In the genomic region with DNA sequence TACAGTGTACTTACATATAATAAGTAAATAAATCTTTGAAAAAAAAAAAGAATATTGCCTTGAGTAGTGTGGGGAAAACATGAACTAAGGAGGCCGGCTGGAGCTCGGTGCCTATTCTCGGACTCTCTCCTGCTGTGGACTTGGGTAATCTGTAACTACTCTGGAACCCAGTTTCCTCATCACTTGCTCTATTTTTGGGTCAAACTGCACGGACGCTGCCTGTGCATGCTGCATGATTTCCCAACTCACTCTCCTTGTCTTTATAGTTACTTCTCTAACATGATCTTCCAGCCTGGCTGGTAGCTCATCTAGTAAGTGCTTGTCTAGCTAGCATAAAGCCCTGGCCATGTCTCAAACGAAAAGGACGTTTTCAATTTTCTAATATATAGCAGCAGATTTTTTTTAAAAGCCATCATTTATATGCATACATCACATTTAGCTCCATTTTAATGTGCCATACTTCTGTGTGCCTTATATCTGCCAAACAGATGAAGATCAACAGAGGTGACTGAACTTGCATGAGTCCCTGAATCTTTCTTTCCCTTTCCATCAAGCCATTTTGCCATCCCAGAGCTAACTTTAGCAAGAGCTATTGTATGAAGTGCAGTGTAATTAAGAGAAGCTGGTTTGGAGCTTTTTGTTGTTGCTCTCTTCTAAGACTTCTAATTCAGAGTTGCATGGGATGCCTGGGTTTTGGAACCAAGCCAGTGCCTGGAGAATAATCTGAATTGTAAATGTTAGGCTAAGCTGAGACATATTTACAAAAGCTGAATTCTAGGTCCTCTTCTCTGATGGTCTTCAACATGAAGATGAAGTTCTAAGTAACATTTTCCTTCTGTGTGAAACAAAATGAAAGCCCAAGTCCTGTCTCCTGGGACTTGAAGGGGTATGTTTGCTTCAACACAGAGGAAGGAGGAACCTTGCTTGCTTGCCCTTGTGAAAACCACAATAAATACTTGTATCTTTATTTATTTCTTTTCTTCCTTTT, we compare ENCODE assay signal across 9 mouse cellular contexts. TPM values are rescaled to one million over a fixed set of nuclear protein-coding genes. Genes with fewer than 3 reads are reported as not detected.
DNase-seq lines count a peak whose midpoint lies in the region; ATAC-seq and TF ChIP-seq lines count a peak whose summit lies in the region.
"Had no signal": no experiment of that assay in that cellular context is flagged by ENCODE, and none has a peak within 500 bp of the region (broad histone marks: within the 10 kb centered on the region; RNA-seq: fewer than 3 reads in every experiment).

No protein-coding gene starts in this region.

- no peak for TF ChIP-seq CTCF in gastrocnemius, adult 2 months (IDR thresholded peaks at IDR 0.05)

- ATAC-seq in embryonic facial prominence, embryonic 14.5 days (ENCODE audit: low read depth), result no peak
- ATAC-seq in lung, embryonic 15.5 days (ENCODE audit: borderline replicate concordance, extremely low read depth, low FRiP score, low TSS enrichment), result no peak
- ATAC-seq in megakaryocyte-erythroid progenitor cell, adult 5-6 weeks (replicated peaks; ENCODE audit: low FRiP score, low TSS enrichment, poor library complexity, severe bottlenecking), result no peak
- ATAC-seq in midbrain, embryonic 16.5 days, result no peak

- no peak overlapping the region for H3K9ac ChIP-seq in embryonic facial prominence, embryonic 14.5 days (ENCODE audit: low read depth, low read length)
- no peak overlapping the region for H3K9ac ChIP-seq in lung, embryonic 15.5 days
- H3K9ac ChIP-seq in midbrain, embryonic 16.5 days (ENCODE audit: low read depth, low read length), result no peak overlapping the region

- no peaks in the 10 kb centered on the region for H3K27me3 ChIP-seq in embryonic facial prominence, embryonic 14.5 days (replicated peaks; ENCODE audit: control insufficient read depth, insufficient read depth, low read length)
- no peaks in the 10 kb centered on the region for H3K27me3 ChIP-seq in lung, embryonic 15.5 days
- H3K27me3 ChIP-seq in midbrain, embryonic 16.5 days (ENCODE audit: control insufficient read depth, insufficient read depth, low read depth, low read length), result no peaks in the 10 kb centered on the region

- H3K36me3 ChIP-seq in embryonic facial prominence, embryonic 14.5 days (ENCODE audit: control insufficient read depth, insufficient read depth, low read length), result no peaks in the 10 kb centered on the region
- no peaks in the 10 kb centered on the region for H3K36me3 ChIP-seq in lung, embryonic 15.5 days
- no peaks in the 10 kb centered on the region for H3K36me3 ChIP-seq in midbrain, embryonic 16.5 days (ENCODE audit: control insufficient read depth, insufficient read depth, low read length)
- H3K36me3 ChIP-seq: hindbrain, embryonic 10.5 days had no signal

- DNase-seq in gastrocnemius, adult 2 months, result peak; percentile 18
- no peak for DNase-seq in gastrocnemius, adult 18-20 months (ENCODE audit: low spot score)
- peak; percentile 60 for DNase-seq in 3T3-L1 (ENCODE audit: low read depth, low spot score)
- peak; percentile 66 for DNase-seq in embryonic facial prominence, embryonic 14.5 days (ENCODE audit: low spot score)
- no peak for DNase-seq in frontal cortex, adult 2 months (ENCODE audit: extremely low spot score in 1 of 2, low spot score in 1 of 2)

- H3K4me2 ChIP-seq in embryonic facial prominence, embryonic 14.5 days (ENCODE audit: low read depth, low read length), result no peak overlapping the region
- no peak overlapping the region for H3K4me2 ChIP-seq in lung, embryonic 15.5 days
- H3K4me2 ChIP-seq in midbrain, embryonic 16.5 days (ENCODE audit: low read length), result no peak overlapping the region

- H3K9me3 ChIP-seq in embryonic facial prominence, embryonic 14.5 days (ENCODE audit: control insufficient read depth, low read length), result no peaks in the 10 kb centered on the region
- H3K9me3 ChIP-seq in lung, embryonic 15.5 days, result no peaks in the 10 kb centered on the region
- H3K9me3 ChIP-seq in midbrain, embryonic 16.5 days (replicated peaks; ENCODE audit: control insufficient read depth, low read length, poor library complexity, severe bottlenecking), result no peaks in the 10 kb centered on the region
- H3K9me3 ChIP-seq: hindbrain, embryonic 10.5 days had no signal

- peak overlapping the region; percentile 50 for H3K27ac ChIP-seq in gastrocnemius, adult 2 months
- H3K27ac ChIP-seq in embryonic facial prominence, embryonic 14.5 days (replicated peaks; ENCODE audit: low read depth, low read length), result peak overlapping the region; percentile 42
- H3K27ac ChIP-seq in lung, embryonic 15.5 days, result peak overlapping the region; percentile 74
- no peak overlapping the region for H3K27ac ChIP-seq in midbrain, embryonic 16.5 days (ENCODE audit: low read length)
- H3K27ac ChIP-seq: hindbrain, embryonic 10.5 days had no signal

- peaks cover 27% of the 10 kb centered on the region for H3K4me1 ChIP-seq in embryonic facial prominence, embryonic 14.5 days (ENCODE audit: control insufficient read depth, insufficient read depth, low read length)
- H3K4me1 ChIP-seq in lung, embryonic 15.5 days, result peaks cover 46% of the 10 kb centered on the region
- no peaks in the 10 kb centered on the region for H3K4me1 ChIP-seq in midbrain, embryonic 16.5 days (ENCODE audit: control insufficient read depth, insufficient read depth, low read length)
- H3K4me1 ChIP-seq: hindbrain, embryonic 10.5 days had no signal

- no peak overlapping the region for H3K4me3 ChIP-seq in gastrocnemius, adult 2 months
- H3K4me3 ChIP-seq in embryonic facial prominence, embryonic 14.5 days (ENCODE audit: low read depth, low read length), result no peak overlapping the region
- no peak overlapping the region for H3K4me3 ChIP-seq in lung, embryonic 15.5 days
- H3K4me3 ChIP-seq in midbrain, embryonic 16.5 days (ENCODE audit: low read depth, low read length), result no peak overlapping the region
- H3K4me3 ChIP-seq: hindbrain, embryonic 10.5 days had no signal

- 81% methylated on average over 7 of the region's 7 CpGs for WGBS in embryonic facial prominence, embryonic 14.5 days
- WGBS in lung, embryonic 15.5 days, result 59% methylated on average over 7 of the region's 7 CpGs
- 91% methylated on average over 7 of the region's 7 CpGs for WGBS in midbrain, embryonic 16.5 days

- intact Hi-C loops in gastrocnemius, adult 2 months (cut with DNase I), result no loop called here

RNA-seq across cellular contexts. Expression of gene Dennd4a, which starts 20.2 kb away (rescaled TPM):
- 1 to 10 TPM; 2.7 to 3.8 TPM for total RNA-seq in gastrocnemius, adult 2 months (2021)
- 1 to 10 TPM; 1.6 to 2.5 TPM for total RNA-seq in gastrocnemius, adult 18-20 months (2021)
- 7.5 and 8.9 TPM in 2 replicates for polyA plus RNA-seq in embryonic facial prominence, embryonic 14.5 days (2014; fragmentation: Nextera tagmentation; extraction: Ambion mirVana)
- polyA plus RNA-seq in lung, embryonic 15.5 days (2015; fragmentation: Nextera tagmentation; extraction: Ambion mirVana), result 7.1 and 8.4 TPM in 2 replicates
- 56.7 and 85.2 TPM in 2 replicates for total RNA-seq in megakaryocyte-erythroid progenitor cell, adult 5-6 weeks (2014; fragmentation: Nextera tagmentation)
- 46.2 and 50.6 TPM in 2 replicates for total RNA-seq in megakaryocyte-erythroid progenitor cell, adult 5-6 weeks (2017)
- 9.6 and 10.2 TPM in 2 replicates for polyA plus RNA-seq in midbrain, embryonic 16.5 days (2015; fragmentation: Nextera tagmentation; extraction: Ambion mirVana)
- polyA plus RNA-seq in frontal cortex, adult 2 months (2012; rRNA removed), result 32.3 and 32.5 TPM in 2 replicates

RNA-seq across cellular contexts. Expression of gene Rab11a, which starts 53.4 kb away (rescaled TPM):
- 10 to 100 TPM; 87.7 to 96.7 TPM for total RNA-seq in gastrocnemius, adult 2 months (2021)
- total RNA-seq in gastrocnemius, adult 18-20 months (2021), result 10 to 100 TPM; 93.9 to 96.6 TPM
- 401 and 403 TPM in 2 replicates for polyA plus RNA-seq in embryonic facial prominence, embryonic 14.5 days (2014; fragmentation: Nextera tagmentation; extraction: Ambion mirVana)
- polyA plus RNA-seq in lung, embryonic 15.5 days (2015; fragmentation: Nextera tagmentation; extraction: Ambion mirVana), result 319 and 324 TPM in 2 replicates
- 64.7 and 115 TPM in 2 replicates for total RNA-seq in megakaryocyte-erythroid progenitor cell, adult 5-6 weeks (2014; fragmentation: Nextera tagmentation)
- 82.7 and 113 TPM in 2 replicates for total RNA-seq in megakaryocyte-erythroid progenitor cell, adult 5-6 weeks (2017)
- polyA plus RNA-seq in midbrain, embryonic 16.5 days (2015; fragmentation: Nextera tagmentation; extraction: Ambion mirVana), result 439 and 482 TPM in 2 replicates
- 171 and 217 TPM in 2 replicates for polyA plus RNA-seq in frontal cortex, adult 2 months (2012; rRNA removed)

Comparison
In these comparisons a context has a peak if more than half of its experiments do, and no peak if none do; other contexts are left out.
1. DNase-seq: peak in gastrocnemius, adult 2 months (single experiment), 3T3-L1 (single experiment) and embryonic facial prominence, embryonic 14.5 days (single experiment); none in gastrocnemius, adult 18-20 months (single experiment) and frontal cortex, adult 2 months (0 of 2).